Mouse (Mus musculus) C2C12 (cell line): ENCODE measurements around the gene Pnck.

Experiments
- CTCF ChIP-seq: IDR thresholded peaks from one replicate; pipeline ENCODE4 v1.5.1; 2011; ENCODE audit not compliant: control insufficient read depth, insufficient read depth, insufficient read length
- MAX ChIP-seq: IDR thresholded peaks from one replicate; pipeline ENCODE4 v1.6.1; 2011; ENCODE audit warnings: mild to moderate bottlenecking, control low read depth
- MYOD1 ChIP-seq: IDR thresholded peaks from one replicate; pipeline ENCODE4 v1.6.1; 2011; ENCODE audit warnings: low read depth; ENCODE audit not compliant: control insufficient read depth, insufficient read length

- no peak for TF ChIP-seq CTCF
- no peak for TF ChIP-seq MAX
- TF ChIP-seq MYOD1 = no peak
Observed at GRCm38 (mm10) chrX:73619401-73619800, 40.5 kb downstream of the Pnck start.
